Mouse (Mus musculus): ENCODE measurements around the gene Galk1. TPM values are rescaled to one million over a fixed set of nuclear protein-coding genes. Genes with fewer than 3 reads are reported as not detected.

The Galk1 gene
- 95.4 and 132 TPM in 2 replicates for polyA plus RNA-seq (2012)

- no peak for TF ChIP-seq GATA1 (IDR thresholded peaks at IDR 0.05; ENCODE audit: low read length)
These were observed at the start of gene Galk1 for GRCm38 (mm10) chr11:116012262-116012947. Galk1 (minus strand) TSS chr11:116012719.

GRCm38 (mm10) chr11:116061641-116062415 is 49.3 kb upstream of the Galk1 start:
- no peak for TF ChIP-seq GATA1 (IDR thresholded peaks at IDR 0.05; ENCODE audit: low read length)

- TF ChIP-seq GATA1 (IDR thresholded peaks at IDR 0.05; ENCODE audit: low read length), result no peak
These were observed 48.1 kb upstream of the Galk1 start for GRCm38 (mm10) chr11:116060596-116060995.

- no peak for TF ChIP-seq GATA1 (IDR thresholded peaks at IDR 0.05; ENCODE audit: low read length)
These were observed 47.1 kb upstream of the Galk1 start for GRCm38 (mm10) chr11:116059691-116060025.

- no peak for TF ChIP-seq GATA1 (IDR thresholded peaks at IDR 0.05; ENCODE audit: low read length)
These were observed 46.6 kb upstream of the Galk1 start for GRCm38 (mm10) chr11:116058868-116059690.

- TF ChIP-seq GATA1 (IDR thresholded peaks at IDR 0.05; ENCODE audit: low read length), result no peak
These were observed 45.6 kb upstream of the Galk1 start for GRCm38 (mm10) chr11:116058022-116058614.

- TF ChIP-seq GATA1 (IDR thresholded peaks at IDR 0.05; ENCODE audit: low read length), result peak; percentile 50
These were observed 44.8 kb upstream of the Galk1 start for GRCm38 (mm10) chr11:116057237-116057881.

GRCm38 (mm10) chr11:116055873-116056272 is 43.4 kb upstream of the Galk1 start:
- TF ChIP-seq GATA1 (IDR thresholded peaks at IDR 0.05; ENCODE audit: low read length), result no peak

- no peak for TF ChIP-seq GATA1 (IDR thresholded peaks at IDR 0.05; ENCODE audit: low read length)
These were observed 41.2 kb upstream of the Galk1 start for GRCm38 (mm10) chr11:116053510-116054229.

GRCm38 (mm10) chr11:116050196-116050595 is 37.7 kb upstream of the Galk1 start:
- TF ChIP-seq GATA1 (IDR thresholded peaks at IDR 0.05; ENCODE audit: low read length), result no peak

GRCm38 (mm10) chr11:116049610-116050009 is 37.1 kb upstream of the Galk1 start:
- no peak for TF ChIP-seq GATA1 (IDR thresholded peaks at IDR 0.05; ENCODE audit: low read length)

- no peak for TF ChIP-seq GATA1 (IDR thresholded peaks at IDR 0.05; ENCODE audit: low read length)
These were observed 32.7 kb upstream of the Galk1 start for GRCm38 (mm10) chr11:116045173-116045572.

GRCm38 (mm10) chr11:116043286-116043685 is 30.8 kb upstream of the Galk1 start:
- no peak for TF ChIP-seq GATA1 (IDR thresholded peaks at IDR 0.05; ENCODE audit: low read length)

- TF ChIP-seq GATA1 (IDR thresholded peaks at IDR 0.05; ENCODE audit: low read length), result no peak
These were observed 30.0 kb upstream of the Galk1 start for GRCm38 (mm10) chr11:116042372-116043138.
